Mouse (Mus musculus) left cerebral cortex, postnatal 25 days (tissue): ENCODE measurements around the gene Mief2. TPM values are rescaled to one million over a fixed set of nuclear protein-coding genes. Genes with fewer than 3 reads are reported as not detected.

Experiments used
- DNase-seq, 2 experiments: peaks; one replicate each; pipeline ENCODE4 v3.0.0; 2022; ENCODE audit warnings: low spot score in 2 of 2, mixed read lengths in 1 of 2
- intact Hi-C: fragments of 180-260 bp; cut with DNase I; formaldehyde crosslinking; loops from one replicate; pipeline ENCODE4 v1.15.1; 2025
- total RNA-seq, 2 experiments: library from RNA; stranded (reverse); gene quantifications; 2 replicates each; pipeline ENCODE4 v1.2.3; 2021

The Mief2 gene
- total RNA-seq, result 10 to 100 TPM; 22.5 to 23.0 TPM

DNA sequence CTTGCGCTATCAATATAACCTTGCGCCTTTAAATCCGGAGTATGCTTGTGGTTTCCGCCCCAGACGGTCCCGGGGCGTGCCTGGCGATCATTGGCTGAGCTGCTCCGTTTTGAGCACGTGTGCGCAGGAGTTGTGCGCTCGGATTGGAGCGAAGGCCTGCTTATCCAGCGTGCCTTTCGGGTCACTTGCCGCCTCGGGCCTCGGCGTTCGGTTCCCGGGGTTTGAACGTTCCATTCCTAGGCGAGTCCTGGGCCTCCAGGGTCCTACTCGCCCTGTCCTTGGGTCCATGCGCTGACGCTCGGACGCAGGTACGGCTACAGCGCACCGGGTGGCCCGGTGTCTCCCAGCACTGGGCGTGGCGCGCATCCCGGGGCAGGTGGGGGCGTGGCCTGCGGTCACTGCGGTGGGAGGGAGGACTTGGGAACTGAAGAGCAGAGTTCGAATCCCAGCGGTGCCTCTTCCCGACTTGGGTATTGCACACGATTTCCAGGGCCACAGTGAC, at the start of gene Mief2:
Gene Mief2 (plus strand): TSS at position 139 of the 502 bp plus-strand sequence.
- peak; percentile 95 to 98 for DNase-seq
- intact Hi-C loops, result no loop called here

DNA sequence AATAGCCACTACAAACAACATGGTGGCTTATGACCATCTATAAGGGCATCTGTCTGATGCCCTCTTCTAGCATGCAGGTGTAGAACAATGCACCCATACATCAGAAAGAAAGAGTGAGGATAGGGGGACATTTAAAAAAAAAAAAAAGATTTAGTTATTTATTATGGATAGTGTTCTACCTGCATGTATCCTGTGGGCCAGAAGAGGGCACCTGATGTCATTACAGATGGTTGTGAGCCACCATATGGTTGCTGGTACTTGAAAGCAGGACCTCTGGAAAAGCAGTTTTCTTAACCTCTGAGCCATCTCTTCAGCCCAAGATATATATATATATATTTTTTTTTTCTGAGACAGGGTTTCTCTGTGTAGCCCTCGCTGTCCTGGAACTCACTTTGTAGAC, 32.0 kb upstream of the Mief2 start:
- no peak for DNase-seq
- intact Hi-C loops, result loop anchor here (5.0 to 10.0 kb wide), 3 partner anchors 159 to 239 kb away; partner anchors contain the start of genes Alkbh5, Map2k3 and Tmem11

DNA sequence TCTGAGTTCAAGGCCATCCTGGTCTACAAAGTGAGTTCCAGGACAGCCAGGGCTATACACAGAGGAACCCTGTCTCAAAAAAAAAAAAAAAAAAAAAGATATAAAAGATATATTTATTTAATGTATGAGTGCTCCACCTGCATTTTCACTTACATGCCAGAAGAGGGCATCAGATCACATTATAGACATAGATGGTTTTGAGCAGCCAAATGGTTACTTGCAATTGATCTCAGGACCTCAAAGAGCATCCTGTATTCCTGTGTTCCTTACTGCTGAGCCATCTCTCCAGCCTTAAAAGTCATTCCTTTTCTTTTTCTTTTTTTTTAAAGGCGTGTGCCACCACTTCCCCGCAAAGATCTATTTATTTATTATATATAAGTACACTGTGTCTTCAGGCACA, 30.6 kb upstream of the Mief2 start:
- intact Hi-C loops, result loop anchor here (5.0 to 10.0 kb wide), 3 partner anchors 160 to 237 kb away; partner anchors contain the start of genes Alkbh5, Map2k3 and Tmem11
- DNase-seq, result peak; percentile 0 to 1

DNA sequence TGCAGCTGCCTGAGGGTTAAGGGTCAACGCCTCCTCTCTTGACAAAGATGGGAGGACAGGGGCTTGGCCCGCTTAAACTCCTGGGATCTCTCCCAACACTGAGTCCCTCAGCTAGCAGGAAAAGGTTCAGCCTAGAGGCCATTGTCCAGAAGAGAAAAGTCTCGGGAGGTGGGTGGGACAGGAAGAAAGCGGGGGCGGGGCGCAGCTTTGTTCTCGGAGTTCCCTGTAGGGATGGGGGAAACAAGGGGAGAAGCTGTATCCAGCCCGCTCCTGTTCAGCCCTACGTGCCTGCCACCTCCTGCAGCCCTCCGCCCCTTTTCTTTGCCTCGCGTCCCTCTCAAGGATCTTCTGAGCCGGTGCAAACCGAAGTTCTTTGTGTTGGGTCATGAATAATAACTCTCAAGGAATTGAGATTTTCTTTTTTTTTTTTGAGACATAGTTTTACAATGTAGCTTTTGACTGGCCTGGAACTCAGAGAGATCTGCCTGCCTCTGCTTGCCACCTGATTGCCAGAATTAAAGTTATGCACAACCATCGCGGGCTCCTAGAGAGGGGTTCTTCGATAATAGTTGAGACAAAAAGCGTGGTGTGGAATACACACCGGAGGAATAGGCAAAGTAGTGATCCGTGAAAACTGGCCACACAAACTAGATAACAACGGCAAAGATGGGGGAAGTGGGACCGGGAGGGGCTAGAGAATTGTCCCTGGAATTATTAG, 29.2 kb upstream of the Mief2 start:
- peak; percentile 6 to 30 for DNase-seq
- intact Hi-C loops, result loop anchor here (1.0 to 10.0 kb wide), 5 partner anchors 28 to 236 kb away; partner anchors contain the start of genes Alkbh5, Flii, Map2k3 and Smcr8

DNA sequence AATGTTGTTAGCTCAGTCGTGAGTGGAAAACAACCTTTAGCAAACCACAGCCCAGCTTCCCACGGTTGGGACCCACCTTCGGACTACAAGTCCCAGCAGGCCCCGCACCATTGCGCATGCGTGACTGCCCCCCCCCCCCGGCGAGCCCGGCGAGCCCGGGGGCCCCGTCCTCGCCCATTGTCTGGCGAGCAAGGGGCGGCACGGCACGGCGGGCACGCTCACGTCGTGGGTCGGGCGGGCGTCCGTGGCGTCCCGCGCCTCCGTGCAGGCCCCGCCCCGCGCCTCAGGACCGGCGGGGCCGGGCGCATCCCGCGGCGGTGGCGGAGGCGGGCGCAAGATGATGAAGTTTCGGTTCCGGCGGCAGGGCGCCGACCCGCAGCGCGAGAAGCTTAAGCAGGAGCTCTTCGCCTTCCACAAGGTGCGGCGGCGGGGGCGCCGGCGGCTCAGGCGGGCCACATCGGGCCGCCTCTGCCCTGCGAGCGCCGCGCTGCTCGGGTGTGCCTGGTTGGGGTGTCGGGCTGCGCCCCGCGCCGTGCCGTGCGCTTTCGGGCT, 28.6 kb upstream of the Mief2 start, which contains the start of gene Llgl1:
Gene Llgl1 (plus strand): TSS at position 200 of the 552 bp plus-strand sequence.
- intact Hi-C loops, result loop anchor here (1.0 to 10.0 kb wide), 5 partner anchors 28 to 235 kb away; partner anchors contain the start of genes Alkbh5, Flii, Map2k3 and Smcr8
- DNase-seq, result peak; percentile 87 to 89

DNA sequence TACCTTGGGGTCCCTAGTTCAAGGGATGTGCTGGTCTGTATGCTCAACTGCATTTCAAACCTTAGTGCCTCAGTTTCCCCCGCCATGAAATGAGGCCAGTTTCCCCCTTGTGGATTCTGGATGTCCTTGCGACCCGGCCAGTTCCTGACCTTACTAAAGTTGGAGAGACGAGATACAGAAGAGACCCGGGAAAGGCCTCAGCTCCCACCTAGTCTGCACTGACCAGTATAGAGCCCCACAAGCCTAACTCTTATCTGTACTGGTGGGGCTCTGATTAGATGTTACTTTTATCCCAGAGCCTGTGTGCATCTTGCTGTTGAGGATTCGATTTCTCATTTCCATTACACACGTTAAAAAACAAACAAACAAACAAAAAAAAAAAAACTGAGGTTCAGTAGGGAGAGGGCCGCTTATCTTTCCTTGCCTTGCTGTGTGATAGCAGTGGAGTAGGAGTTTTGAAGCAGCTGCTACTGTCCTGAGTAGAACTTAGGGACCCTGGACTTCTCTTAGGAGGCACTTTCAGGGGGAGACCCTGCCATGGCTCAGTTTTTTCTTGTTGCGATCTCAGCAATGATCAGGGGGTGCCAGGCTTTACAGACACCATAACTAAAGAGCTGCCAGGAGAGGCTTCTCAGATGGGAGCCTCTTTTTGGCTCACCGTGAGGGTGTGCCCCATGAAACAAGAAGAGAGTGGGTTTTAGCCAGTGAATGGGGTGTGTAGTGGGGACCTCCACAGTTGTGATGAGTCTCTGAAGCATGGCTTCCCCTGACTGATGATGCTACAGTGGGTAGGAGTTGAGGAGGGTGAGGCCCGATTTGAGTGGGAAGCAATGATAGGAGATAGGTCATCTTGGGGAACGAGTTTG, 27.6 kb upstream of the Mief2 start:
- peak; percentile 1 to 4 for DNase-seq
- intact Hi-C loops, result no loop called here

DNA sequence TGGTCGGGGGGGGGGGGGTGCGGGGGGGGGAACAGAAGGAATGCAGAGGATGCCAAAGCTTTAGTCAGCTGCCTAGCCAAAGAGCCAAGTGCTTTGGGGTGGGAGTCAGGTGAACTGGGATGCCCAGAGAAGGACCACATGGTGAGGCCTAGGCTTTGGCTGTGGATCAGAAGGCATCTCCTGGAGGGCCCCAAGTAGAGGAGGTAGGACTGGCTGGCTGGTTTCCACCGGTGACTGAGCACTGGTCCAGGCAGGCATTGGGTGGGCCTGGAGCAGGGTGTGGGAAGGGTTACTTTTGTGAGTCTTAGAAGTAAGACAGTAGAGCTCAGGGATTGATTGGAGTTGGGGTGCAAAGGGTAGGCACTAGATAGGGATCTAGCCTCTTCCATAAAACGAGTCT, 26.6 kb upstream of the Mief2 start:
- intact Hi-C loops, result no loop called here
- DNase-seq, result peak; percentile 1

DNA sequence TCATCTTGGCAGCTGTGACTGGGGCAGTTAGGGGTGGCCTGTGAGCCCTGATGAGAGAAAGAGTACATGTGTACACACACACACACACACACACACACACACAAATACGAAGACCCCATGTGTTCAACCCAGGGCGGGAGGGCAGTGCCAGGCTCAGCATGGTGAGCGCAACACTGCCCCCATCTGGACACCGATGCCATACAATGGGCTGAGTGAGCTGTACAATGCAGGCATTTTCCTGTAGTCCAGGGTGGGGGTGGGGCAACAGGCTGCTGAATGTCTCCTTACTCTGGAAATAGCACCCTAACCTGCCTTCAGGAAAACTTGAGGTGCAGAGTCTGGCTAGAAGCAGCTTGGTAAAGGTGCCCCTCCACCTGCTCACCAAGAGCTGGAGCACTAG, 25.1 kb upstream of the Mief2 start:
- peak; percentile 68 to 71 for DNase-seq
- intact Hi-C loops, result no loop called here

DNA sequence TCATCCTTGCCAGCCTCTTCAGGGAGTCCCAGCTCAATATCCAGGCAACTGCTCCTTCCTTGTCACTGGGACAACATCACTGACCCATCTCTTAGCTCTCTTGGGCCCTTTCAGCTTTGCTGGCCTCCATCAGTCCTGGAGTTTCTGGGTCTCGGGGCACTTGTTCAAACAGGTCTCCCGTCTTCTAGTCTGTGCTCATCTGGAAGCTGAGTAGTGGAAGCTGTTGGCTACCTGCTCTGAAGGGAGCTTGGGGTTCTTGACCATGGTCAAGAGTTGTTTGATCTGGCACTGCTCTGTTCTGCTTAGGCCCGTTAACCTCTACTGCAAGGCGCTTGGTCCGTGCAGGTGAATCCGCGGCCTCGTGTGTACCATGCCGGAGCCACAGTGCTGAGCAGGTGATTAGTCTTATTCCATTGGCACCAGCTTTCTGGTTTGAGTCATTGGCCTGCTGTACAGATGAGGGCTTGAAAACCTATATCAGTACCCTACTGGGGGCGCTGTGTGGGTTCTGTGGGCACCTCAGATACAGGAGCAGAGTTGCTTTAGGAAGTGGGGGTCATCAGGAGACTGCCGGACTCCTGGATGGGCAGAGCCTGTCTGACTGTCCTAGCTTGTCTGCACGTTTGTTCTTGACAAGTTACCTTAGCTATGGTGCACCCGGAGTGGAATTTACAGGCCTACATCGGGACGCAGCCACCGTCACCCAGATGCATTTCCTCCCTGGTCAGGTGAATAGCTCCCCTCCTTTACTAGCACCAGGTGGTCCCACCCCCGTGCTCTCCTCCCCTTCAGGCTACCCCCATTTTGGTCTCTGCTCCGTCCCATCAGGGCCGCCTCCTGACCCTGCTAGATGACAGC, 23.9 kb upstream of the Mief2 start:
- intact Hi-C loops, result no loop called here
- DNase-seq, result peak; percentile 1 to 2

DNA sequence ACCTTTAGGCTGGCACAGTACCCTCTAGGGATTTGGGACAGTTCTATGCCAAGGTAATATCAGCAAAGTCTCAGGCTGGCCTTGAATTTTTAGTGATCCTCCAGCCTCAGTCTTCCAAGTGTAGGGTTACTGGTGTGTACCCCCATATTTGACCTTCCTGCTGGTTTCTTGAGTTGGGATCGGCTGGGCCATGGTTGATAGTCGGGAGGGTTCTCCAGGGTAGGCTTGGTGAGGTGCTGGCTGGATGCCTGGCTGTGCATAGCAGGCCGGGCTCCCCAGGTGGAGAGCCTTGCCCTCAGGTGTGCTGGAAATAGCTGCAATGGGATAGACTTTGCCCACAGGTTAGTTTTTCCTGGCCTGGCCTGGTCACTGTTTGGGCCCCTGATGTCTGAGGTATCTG, 22.9 kb upstream of the Mief2 start:
- intact Hi-C loops, result no loop called here

DNA sequence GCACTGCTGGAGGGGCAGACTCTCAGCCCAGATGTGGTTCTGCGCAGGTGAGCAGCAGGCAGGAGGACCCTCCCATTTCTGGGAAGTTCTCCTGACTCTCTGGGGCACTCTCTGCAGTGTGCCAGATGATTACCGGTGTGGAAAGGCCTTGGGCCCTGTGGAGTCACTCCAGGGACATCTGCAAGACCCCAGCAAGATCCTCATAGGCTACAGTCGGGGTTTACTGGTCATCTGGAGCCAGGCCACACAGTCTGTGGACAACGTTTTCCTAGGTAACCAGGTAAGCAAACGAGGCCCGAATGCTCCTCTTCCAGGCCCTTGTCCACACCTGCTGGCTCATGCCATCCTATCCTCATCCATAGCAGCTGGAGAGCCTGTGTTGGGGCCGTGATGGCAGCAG, 22.1 kb upstream of the Mief2 start:
- peak in 1 of 2 experiments; percentile 0 for DNase-seq
- intact Hi-C loops, result no loop called here

More for the DNA sequence above, 22.9 kb upstream of the Mief2 start:
- no peak for DNase-seq

DNA sequence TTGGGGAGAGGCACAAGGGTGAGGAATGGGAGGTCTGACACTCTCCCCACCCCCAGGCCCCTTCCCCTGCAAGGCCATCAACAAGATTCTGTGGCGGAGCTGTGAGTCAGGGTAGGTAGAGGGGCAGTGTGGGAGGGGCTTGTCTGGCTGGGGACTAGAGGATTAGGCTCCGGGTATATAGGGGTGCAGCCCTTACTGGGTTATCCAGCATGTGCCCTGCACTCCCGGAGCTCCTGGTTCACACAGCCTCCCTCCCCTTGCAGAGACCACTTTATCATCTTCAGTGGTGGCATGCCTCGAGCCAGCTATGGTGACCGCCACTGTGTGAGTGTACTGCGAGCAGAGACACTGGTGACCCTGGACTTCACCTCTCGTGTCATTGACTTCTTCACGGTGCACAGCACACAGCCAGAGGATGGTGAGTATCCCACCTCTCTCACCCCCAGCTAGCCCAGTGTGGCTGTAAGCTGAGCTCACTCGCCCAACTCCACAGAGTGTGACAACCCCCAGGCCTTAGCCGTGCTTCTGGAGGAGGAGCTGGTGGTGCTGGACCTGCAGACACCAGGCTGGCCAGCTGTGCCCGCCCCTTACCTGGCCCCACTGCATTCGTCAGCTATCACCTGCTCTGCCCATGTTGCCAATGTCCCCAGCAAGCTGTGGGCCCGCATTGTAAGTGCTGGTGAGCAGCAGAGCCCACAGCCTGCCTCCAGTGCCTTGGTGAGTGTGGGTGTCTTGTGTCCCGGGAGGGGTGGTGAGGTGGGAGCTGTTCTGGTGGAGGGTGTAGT, 21.3 kb upstream of the Mief2 start:
- intact Hi-C loops, result no loop called here
- peak in 1 of 2 experiments; percentile 11 for DNase-seq

DNA sequence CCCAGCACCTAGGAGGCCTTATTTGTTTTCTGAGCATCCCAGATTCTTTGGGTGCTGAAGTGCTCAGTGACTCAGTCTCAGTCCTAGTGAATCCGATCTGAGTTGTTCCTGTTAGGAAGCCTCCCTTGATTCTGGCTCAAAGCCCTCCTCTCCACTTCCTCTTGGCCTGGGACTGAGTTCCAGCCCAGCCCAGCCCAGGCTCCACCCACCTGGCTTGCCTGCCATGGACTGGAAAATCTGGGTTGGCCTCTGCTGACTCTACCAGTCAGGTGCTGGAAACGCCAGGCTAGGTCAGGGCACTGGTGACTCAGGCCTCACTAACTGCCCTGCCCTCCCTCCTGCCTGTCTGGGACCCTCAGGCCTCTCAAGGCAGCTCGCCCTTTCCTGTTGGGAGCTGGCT, 20.5 kb upstream of the Mief2 start:
- DNase-seq, result peak in 1 of 2 experiments; percentile 45
- intact Hi-C loops, result no loop called here

DNA sequence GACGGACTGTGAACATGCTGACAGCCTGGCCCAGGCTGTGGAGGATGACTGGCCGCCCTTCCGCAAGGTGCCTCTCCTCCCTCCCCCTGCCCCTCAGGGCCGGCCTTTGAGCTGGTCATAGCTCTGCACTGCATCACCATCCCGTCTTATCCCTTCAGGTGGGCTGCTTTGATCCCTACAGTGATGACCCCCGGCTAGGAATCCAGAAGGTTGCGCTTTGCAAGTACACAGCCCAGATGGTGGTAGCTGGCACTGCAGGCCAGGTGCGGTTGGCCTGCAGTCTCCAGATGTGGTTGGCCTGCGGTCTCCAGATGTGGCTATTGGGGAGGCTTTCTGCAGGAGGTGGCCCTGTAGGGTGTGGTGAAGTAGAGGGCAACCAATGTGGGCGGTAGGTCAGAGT, 19.6 kb upstream of the Mief2 start:
- intact Hi-C loops, result no loop called here
- DNase-seq, result no peak

DNA sequence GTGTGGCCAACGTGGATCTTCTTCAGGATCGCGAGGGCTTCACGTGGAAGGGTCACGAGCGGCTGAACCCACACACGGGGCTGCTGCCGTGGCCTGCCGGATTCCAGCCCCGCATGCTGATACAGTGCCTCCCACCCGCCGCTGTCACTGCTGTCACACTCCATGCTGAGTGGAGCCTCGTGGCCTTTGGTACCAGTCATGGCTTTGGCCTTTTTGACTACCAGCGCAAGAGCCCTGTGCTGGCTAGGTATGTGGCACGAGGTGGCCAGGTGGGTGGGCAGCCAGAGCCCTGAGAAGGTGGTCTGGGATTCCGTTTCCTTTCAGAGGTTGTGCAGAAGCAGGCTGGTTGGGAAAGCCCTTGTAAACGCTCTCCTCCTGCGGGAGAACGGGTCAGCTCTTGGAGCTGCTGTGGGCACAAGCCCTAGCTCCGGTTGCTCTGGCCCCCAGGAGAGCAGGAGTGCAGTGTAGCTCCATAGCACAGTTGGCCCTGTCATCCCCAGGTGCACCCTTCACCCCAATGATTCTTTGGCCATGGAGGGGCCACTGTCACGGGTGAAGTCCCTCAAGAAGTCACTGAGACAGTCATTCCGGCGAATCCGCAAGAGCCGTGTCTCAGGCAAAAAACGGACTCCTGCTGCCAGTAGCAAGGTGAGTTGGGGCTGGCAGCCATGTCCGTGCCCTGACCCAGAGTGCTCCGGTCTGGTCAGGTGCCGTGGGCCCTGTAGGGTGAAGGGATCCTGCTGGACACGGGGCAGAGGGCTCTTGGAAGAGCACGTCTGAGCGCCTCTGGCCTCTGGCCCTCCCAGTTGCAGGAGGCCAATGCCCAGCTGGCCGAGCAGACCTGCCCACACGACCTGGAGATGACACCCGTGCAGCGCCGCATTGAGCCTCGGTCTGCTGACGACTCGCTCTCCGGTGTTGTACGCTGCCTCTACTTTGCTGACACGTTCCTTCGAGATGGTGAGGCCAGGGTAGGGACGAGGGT, 18.4 kb upstream of the Mief2 start:
- no peak for DNase-seq
- intact Hi-C loops, result no loop called here

DNA sequence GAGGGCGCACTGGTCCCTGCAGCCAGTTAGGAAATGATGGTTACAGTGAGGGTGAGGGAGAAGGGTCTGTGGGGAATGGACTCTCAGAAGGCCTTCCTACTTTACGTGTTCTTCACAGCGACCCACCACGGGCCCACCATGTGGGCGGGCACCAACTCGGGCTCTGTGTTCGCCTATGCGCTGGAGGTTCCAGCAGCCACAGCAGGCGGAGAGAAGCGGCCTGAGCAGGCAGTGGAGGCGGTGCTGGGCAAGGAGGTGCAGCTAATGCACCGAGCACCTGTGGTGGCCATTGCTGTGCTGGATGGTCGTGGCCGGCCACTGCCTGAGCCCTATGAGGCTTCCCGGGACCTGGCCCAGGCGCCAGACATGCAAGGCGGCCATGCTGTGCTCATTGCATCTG, 17.0 kb upstream of the Mief2 start:
- intact Hi-C loops, result no loop called here
- no peak for DNase-seq

DNA sequence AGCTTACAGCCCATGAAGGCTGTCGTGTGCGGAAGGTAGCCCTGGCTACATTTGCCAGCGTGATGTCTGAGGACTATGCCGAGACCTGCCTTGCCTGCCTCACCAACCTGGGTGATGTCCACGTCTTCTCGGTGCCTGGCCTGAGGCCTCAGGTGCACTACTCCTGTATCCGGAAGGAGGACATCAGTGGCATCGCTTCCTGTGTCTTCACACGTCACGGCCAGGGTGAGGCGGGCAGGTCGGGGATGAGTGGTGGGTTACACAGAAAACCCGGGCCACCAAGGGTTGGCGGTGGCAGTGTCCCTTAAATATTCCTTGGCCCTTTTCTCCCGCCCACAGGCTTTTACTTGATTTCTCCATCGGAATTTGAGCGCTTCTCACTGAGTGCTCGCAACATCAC, 16.2 kb upstream of the Mief2 start:
- DNase-seq, result no peak
- intact Hi-C loops, result no loop called here
